Mouse (Mus musculus): ENCODE measurements around the gene Agrp.
A peak's percentile ranks its signal among the peaks of the same experiment; 100 is the strongest.
"Not testable (repeated sequence)": the region's sequence is repeated elsewhere in the genome, so short reads cannot be mapped to it uniquely, and the experiment has no call there.

The Agrp gene

GRCm38 (mm10) chr8:105598777-105599176 lies 38.4 kb downstream of the Agrp start:
- DNase-seq (ENCODE audit: low spot score in 2 of 2): no peak

GRCm38 (mm10) chr8:105596362-105597034 lies 40.7 kb downstream of the Agrp start:
- no peak for DNase-seq (ENCODE audit: low spot score in 2 of 2)

GRCm38 (mm10) chr8:105594451-105595242 lies 42.5 kb downstream of the Agrp start:
- no peak for DNase-seq (ENCODE audit: low spot score in 2 of 2)

GRCm38 (mm10) chr8:105593859-105594258 lies 43.3 kb downstream of the Agrp start:
- peak in 1 of 2 experiments; percentile 25 for DNase-seq (ENCODE audit: low spot score in 2 of 2)

- DNase-seq (ENCODE audit: low spot score in 2 of 2): no peak
Observed at GRCm38 (mm10) chr8:105592431-105592830, 44.8 kb downstream of the Agrp start.

DNA sequence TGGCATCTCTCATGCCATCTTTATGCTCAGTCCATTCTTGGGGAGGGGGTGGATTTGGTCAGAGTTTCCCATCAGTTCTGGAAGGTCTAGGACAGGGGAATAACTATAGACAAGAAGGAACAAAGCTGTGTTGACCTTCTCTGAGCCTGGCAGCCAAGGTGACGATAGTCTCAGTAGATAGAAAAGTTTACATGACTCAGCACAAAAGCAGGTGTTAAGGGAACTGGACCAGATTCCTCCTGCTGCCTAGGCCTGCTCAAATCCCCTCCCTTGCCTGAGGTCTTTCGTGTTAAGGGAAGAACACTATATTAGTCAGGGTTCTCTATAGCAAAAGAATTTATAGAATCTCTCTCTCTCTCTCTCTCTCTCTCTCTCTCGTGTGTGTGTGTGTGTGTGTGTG lies 57.5 kb downstream of the Agrp start:
- no peak for DNase-seq (ENCODE audit: low spot score in 2 of 2)

- DNase-seq (ENCODE audit: low spot score in 2 of 2): no peak
Observed at GRCm38 (mm10) chr8:105575538-105575937, 61.7 kb downstream of the Agrp start.

GRCm38 (mm10) chr8:105574741-105575140 lies 62.5 kb downstream of the Agrp start:
- no peak for DNase-seq (ENCODE audit: low spot score in 2 of 2)

GRCm38 (mm10) chr8:105573427-105573826 lies 63.8 kb downstream of the Agrp start:
- DNase-seq (ENCODE audit: low spot score in 2 of 2): no peak

GRCm38 (mm10) chr8:105571810-105572209 lies 65.4 kb downstream of the Agrp start:
- DNase-seq (ENCODE audit: low spot score in 2 of 2): no peak

GRCm38 (mm10) chr8:105566703-105567595 lies 70.2 kb downstream of the Agrp start:
- DNase-seq (ENCODE audit: low spot score in 2 of 2): no peak

GRCm38 (mm10) chr8:105565952-105566702 lies 71.1 kb downstream of the Agrp start, which contains the start of gene Atp6v0d1:
TSS of gene Atp6v0d1 (minus strand) at chr8:105566047.
- DNase-seq (ENCODE audit: low spot score in 2 of 2): peak; percentile 98 to 99

GRCm38 (mm10) chr8:105565401-105565881 lies 71.8 kb downstream of the Agrp start:
- peak in 1 of 2 experiments; percentile 42 for DNase-seq (ENCODE audit: low spot score in 2 of 2)

- DNase-seq (ENCODE audit: low spot score in 2 of 2): not testable (repeated sequence)
Observed at GRCm38 (mm10) chr8:105564573-105565229, 72.5 kb downstream of the Agrp start.

DNA sequence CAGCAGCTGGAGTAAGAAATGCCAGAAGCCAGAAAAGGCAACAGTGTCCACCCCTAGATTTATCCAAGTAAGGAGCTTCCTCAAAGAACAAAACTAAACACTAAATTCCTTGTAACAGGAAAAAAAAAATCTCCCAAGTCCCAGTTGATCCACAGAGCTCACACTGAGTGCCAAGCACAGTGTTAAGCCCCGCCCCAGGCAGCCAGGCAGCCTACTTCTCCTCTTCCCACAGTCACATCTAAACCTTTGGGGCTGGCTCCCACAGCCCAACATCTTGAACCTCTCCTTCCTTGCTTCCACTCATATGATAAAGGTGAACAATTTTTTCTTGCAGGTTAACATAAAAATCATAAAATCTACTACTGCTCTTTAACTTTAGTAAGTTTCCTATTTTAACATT lies 73.3 kb downstream of the Agrp start:
- DNase-seq (ENCODE audit: low spot score in 2 of 2): no peak

GRCm38 (mm10) chr8:105562863-105563262 lies 74.3 kb downstream of the Agrp start:
- no peak for DNase-seq (ENCODE audit: low spot score in 2 of 2)

DNA sequence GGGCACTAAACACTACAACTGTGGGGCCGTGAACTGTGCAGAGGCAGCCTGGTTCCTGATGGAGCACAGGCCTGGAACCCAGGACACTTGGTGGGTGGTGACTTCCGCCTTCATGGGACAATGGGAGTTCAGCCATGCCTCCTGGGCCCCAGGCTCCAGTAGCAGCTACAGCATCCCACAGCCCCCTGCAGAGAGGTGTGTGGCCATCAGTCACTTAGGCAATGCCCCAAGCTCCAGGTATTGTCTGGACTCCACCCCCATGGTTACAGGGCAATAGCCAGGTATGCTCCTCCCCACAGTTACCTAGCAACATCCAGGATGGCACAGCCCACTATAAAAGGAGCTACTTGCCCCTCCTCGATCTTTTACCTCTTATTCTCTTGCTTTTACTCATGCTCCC lies 82.0 kb downstream of the Agrp start:
- DNase-seq (ENCODE audit: low spot score in 2 of 2): no peak

GRCm38 (mm10) chr8:105554087-105554486 lies 83.1 kb downstream of the Agrp start:
- DNase-seq (ENCODE audit: low spot score in 2 of 2): peak in 1 of 2 experiments; percentile 29

DNA sequence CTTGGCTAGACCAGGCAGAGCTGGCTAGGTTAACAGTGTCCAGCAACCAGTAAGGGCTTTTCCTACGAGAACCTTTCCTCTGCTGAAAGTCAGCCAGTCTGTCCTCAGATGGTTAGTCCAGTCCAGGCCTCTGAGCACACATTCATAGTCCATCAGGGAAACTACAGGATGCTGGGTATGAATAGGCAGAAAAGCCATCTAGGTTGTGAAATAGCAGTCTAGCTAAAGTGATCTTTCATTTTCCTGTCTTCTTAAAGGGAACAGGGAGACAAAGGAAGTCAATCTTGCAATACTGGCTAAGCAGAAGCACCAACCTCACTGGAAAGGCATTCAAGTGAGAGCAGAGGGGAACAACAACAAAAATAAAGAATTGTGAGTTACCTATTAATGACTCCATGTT lies 84.4 kb downstream of the Agrp start:
- DNase-seq (ENCODE audit: low spot score in 2 of 2): no peak

DNA sequence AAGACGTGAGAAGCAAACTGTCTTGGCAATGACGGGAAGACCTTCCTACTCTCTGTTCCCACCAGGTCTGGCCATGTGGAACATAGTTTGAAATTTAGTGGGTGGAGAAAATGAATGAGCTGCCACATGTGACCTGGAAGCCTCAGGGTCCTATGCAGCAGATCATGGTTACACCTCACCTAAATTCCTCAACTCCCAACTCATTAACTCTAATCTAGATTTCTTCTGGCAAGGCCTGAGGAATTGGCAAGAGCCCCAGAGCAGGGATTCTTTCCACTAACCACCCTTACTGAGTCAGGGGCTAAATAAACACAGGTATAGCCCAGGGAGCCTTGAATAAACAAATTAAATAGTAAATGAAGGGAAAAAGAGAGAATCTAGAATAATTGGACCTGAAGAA lies 85.2 kb downstream of the Agrp start:
- no peak for DNase-seq (ENCODE audit: low spot score in 2 of 2)

GRCm38 (mm10) chr8:105550083-105550482 lies 87.1 kb downstream of the Agrp start:
- DNase-seq (ENCODE audit: low spot score in 2 of 2): no peak

Measured in frontal cortex, postnatal 25 days (tissue).